Mouse (Mus musculus): ENCODE results near the gene Pusl1. TPM values are rescaled to one million over a fixed set of nuclear protein-coding genes. Genes with fewer than 3 reads are reported as not detected.
A peak's percentile ranks its signal among the peaks of the same experiment; 100 is the strongest.

The Pusl1 gene
- total RNA-seq, 2 experiments from 2014 or later: 10.4 to 12.8 TPM

- DNase-seq: no peak
Measured at GRCm38 (mm10) chr4:155887674-155888073, 3.9 kb downstream of the Pusl1 start.

DNA sequence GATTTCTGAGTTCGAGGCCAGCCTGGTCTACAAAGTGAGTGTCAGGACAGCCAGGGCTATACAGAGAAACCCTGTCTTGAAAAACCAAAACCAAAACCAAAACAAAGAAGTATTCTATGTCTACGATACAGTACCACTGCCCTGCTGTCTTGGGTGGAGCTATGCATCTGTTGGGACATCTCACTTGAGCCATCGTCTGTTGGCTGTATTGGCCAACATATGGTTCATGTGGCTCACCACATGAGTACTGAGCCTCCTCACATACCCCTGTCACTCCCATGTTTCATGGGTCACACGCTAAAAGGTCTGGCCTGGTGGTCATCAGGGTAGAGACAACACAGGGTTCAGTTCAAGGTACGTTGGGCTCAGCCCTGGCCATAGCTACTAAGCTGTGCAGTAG is 5.3 kb downstream of the Pusl1 start:
- DNase-seq: no peak

GRCm38 (mm10) chr4:155883587-155883986 is 8.0 kb downstream of the Pusl1 start:
- peak in 1 of 2 experiments; percentile 50 for DNase-seq

DNA sequence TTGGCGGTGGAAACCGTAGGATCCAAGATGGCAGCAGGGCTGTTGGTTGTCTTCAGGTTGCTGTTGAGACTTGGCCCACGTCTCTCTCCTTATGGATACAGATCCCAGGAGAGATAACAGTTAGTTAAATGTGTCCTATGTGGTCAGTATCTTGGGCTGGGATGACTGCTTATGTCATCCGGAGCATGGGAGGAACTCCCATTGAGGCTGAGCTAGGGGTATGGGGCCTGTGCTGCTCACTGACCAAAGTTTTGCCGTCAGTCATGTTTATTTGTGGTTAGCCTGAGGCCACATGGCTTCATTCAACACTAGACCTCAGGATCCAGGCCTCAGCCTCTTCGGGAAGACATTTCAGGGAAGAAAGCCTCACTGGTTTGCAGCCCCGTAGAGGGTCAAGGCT is 20.2 kb downstream of the Pusl1 start:
- no peak for DNase-seq

DNA sequence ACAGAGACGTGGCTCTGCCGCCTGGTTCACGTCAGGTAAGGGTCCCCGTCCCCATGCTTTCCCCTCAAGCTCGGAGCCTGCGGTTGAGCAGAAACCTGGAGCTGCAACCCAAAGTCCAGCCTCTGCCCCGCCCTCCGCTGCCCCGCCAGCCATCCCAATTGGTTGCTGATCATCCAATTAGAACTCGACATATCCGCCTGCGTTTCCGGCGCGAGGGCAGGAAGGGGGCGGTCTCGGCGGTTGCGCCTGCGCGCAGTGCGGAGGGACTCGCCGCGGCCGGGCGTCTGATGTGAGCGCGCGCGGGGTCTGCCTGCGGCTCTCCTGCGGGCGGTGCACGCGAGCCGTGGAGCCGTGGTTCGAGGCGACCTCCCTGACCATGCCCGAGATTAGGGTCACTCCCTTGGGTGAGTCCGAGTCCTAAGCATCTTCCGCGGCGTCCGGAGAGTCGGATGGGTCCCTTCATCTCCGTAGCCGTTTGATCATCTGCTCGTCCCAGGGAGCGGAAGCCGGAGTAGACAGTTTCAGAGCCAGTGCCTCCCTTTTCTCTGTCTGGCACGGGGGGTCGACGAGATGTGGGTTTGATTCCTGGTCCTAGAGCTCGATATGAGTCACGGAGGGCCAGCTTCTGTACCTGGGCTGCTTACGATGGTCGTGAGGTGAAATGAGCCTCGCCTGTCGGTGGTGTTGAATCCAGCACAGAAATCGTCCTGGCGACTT is 22.1 kb downstream of the Pusl1 start, which contains the start of the genes Cptp and Ints11:
TSS of gene Cptp (minus strand) at position 124 of the 717 bp plus-strand sequence.
TSS of gene Ints11 (plus strand) at position 230 of the 717 bp plus-strand sequence.
- DNase-seq: peak; percentile 98

- peak in 1 of 2 experiments; percentile 39 for DNase-seq
Measured at GRCm38 (mm10) chr4:155868614-155869298, 22.8 kb downstream of the Pusl1 start.

GRCm38 (mm10) chr4:155863001-155863400 is 28.6 kb downstream of the Pusl1 start, which contains the start of gene Tas1r3:
Gene Tas1r3, minus strand, starts transcription at chr4:155863362.
- no peak for DNase-seq

GRCm38 (mm10) chr4:155861787-155862186 is 29.8 kb downstream of the Pusl1 start:
- no peak for DNase-seq

GRCm38 (mm10) chr4:155859318-155859717 is 32.3 kb downstream of the Pusl1 start:
- peak in 1 of 2 experiments; percentile 56 for DNase-seq

- no peak for DNase-seq
Measured at GRCm38 (mm10) chr4:155856881-155857280, 34.7 kb downstream of the Pusl1 start.

DNA sequence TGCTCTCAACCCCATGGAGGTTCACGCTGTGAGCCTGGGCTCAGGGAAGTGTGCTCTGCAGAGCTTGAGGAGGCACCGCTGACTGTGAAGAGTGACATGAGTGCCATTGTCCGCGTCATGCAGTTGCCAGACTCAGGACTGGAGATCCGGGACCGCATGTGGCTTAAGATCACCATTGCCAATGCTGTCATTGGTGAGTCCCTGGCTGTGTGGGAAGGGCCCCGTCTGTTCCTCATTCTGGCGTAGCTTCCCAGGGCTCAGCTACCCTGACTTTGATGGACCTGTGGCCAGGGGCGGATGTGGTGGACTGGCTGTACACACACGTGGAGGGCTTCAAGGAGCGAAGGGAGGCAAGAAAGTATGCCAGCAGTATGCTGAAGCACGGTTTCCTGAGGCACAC is 35.5 kb downstream of the Pusl1 start:
- no peak for DNase-seq

DNA sequence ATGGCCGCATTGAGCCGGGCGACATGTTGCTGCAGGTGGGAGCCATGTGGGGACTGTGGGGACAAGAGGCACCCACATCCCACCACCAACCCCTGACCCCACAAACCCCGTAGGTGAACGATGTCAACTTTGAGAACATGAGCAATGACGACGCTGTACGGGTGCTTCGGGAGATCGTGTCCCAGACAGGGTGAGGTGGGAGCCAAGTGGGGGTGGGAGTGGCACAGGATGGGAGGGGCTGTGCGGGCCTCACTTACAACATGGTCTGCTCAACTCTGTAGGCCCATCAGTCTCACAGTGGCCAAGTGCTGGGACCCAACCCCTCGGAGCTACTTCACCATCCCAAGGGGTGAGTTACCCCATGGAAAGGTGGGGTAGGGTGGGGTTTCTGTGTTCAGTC is 36.6 kb downstream of the Pusl1 start:
- no peak for DNase-seq

- no peak for DNase-seq
Measured at GRCm38 (mm10) chr4:155853421-155853820, 38.2 kb downstream of the Pusl1 start.

- peak in 1 of 2 experiments; percentile 44 for DNase-seq
Measured at GRCm38 (mm10) chr4:155851951-155852411, 39.6 kb downstream of the Pusl1 start.

- DNase-seq: no peak
Measured at GRCm38 (mm10) chr4:155851368-155851767, 40.2 kb downstream of the Pusl1 start.

- no peak for DNase-seq
Measured at GRCm38 (mm10) chr4:155849792-155850451, 41.7 kb downstream of the Pusl1 start.

- DNase-seq: no peak
Measured at GRCm38 (mm10) chr4:155849391-155849790, 42.2 kb downstream of the Pusl1 start.

DNA sequence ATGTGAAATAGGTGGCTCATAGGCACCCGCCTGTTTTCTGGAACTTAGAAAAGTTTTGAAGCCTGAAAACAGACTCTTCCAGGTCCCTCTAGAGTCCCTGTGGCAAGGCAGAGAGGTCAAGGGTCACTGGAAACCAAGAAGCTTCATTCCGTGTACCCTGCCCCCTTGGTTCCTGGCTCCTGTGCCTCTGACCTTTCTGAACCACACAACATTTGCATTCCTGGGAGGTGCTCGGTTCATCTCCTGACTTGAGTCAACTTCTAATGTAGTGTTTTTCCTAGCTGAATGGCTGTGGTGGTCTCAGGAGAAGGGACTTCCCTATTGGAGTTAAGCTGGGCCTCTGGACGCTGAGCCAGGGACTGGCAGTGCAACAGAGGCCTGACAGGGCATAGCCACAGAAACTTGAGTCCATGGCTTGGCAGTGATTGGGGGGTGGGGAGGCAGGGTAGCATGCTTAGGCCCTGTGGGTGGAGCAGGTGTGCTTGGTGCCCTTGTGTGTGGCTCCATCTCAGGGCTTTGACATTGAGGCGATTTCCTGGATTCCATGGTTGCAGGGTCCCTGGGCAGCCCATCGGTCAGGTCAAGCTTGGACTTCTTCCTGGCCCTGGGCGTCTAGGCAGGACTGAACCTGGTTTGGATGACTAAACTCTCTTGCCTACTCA is 43.0 kb downstream of the Pusl1 start:
- DNase-seq: no peak

DNA sequence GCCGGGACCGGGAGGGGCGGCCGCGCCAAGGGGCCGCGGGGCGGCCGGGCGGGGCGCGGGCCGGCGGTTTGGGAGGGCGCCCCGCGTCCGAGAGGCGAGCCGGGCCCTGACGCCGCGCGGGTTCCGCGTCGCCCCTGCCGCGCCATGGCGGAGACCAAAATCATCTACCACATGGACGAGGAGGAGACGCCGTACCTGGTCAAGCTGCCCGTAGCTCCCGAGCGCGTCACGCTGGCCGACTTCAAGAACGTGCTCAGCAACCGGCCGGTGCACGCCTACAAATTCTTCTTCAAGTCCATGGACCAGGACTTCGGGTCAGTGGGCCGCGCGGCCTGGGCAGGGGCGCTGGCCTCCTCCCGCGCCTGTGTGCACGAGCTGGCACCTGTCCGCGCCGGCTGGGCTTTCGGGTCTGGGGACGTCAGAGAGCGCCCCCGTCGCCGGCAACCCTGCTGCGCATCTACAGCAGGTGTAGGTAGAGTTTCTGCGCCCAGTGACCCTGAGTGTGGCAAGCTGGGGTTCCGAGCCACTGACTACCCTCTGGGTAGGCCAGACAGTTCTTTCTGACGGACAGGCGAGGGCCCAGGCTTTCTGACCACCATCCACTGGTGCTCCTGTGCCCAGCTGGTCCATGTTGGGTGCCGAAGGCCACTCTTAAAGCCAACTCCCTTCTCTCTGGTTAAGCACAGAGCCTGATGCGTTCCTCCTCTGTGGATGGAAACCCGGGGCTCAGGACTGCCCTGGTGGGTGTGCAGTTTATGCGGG is 43.8 kb downstream of the Pusl1 start:
- peak; percentile 45 to 55 for DNase-seq

- DNase-seq: peak; percentile 95 to 96
Measured at GRCm38 (mm10) chr4:155846871-155847578, 44.6 kb downstream of the Pusl1 start, which contains the start of gene Dvl1. Gene Dvl1, plus strand, starts transcription at chr4:155847402.

DNA sequence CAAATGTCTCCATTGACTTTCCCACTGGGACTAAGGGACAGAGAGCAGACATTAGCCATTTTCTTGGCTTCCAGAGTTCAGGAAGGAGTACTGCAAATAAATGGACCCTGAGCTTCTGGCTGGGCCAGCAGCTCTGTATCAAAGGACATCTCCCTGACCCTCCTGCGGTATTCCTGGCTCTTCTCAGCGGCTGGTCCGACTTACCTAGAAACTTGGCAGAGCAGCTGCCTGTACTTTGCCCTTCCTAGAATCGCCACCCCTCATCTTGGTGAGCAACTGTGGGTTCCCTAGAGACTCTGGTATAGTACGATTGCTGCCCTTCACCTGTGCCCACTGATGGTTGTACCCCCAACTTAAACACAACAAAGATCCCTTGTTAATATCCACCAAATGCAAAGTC is 48.4 kb downstream of the Pusl1 start:
- no peak for DNase-seq
